Mouse (Mus musculus): ENCODE data around the gene Zfp980. TPM values are rescaled to one million over a fixed set of nuclear protein-coding genes. Genes with fewer than 3 reads are reported as not detected.
"Not testable (repeated sequence)": the region's sequence is repeated elsewhere in the genome, so short reads cannot be mapped to it uniquely, and the experiment has no call there.

Zfp980 gene
- polyA plus RNA-seq (2012; rRNA removed) (not detected in 2 replicates), polyA plus RNA-seq (2014; fragmentation: Nextera tagmentation; extraction: Ambion mirVana) (not detected in 2 replicates)

- H3K9me3 ChIP-seq (ENCODE audit: control insufficient read depth, low read length); ATAC-seq (ENCODE audit: low FRiP score, low read depth); H3K36me3 ChIP-seq (ENCODE audit: control insufficient read depth, insufficient read depth, low read length); DNase-seq (ENCODE audit: low spot score); H3K27me3 ChIP-seq (ENCODE audit: control insufficient read depth, insufficient read depth, low read length); H3K4me2 ChIP-seq (replicated peaks; ENCODE audit: low read depth, low read length, severe bottlenecking); H3K27ac ChIP-seq (replicated peaks; ENCODE audit: low read depth, low read length); H3K9ac ChIP-seq (ENCODE audit: low read depth, low read length, severe bottlenecking); H3K4me3 ChIP-seq (replicated peaks; ENCODE audit: low read length); H3K4me1 ChIP-seq (ENCODE audit: control insufficient read depth, insufficient read depth, low read length): not testable (repeated sequence)
- 90% methylated on average over 3 of the region's 3 CpGs for WGBS
Observed at GRCm38 (mm10) chr4:145670385-145670784, at the start of gene Zfp980. Zfp980 (plus strand) TSS chr4:145670685.

- not testable (repeated sequence) for H3K9me3 ChIP-seq (ENCODE audit: control insufficient read depth, low read length); DNase-seq (ENCODE audit: low spot score); ATAC-seq (ENCODE audit: low FRiP score, low read depth); H3K4me2 ChIP-seq (replicated peaks; ENCODE audit: low read depth, low read length, severe bottlenecking); H3K4me3 ChIP-seq (replicated peaks; ENCODE audit: low read length); H3K27me3 ChIP-seq (ENCODE audit: control insufficient read depth, insufficient read depth, low read length); H3K27ac ChIP-seq (replicated peaks; ENCODE audit: low read depth, low read length); H3K4me1 ChIP-seq (ENCODE audit: control insufficient read depth, insufficient read depth, low read length); H3K9ac ChIP-seq (ENCODE audit: low read depth, low read length, severe bottlenecking); H3K36me3 ChIP-seq (ENCODE audit: control insufficient read depth, insufficient read depth, low read length)
- 21% methylated on average over 55 of the region's 83 CpGs for WGBS
Observed at GRCm38 (mm10) chr4:145640416-145641185, 29.9 kb upstream of the Zfp980 start.

GRCm38 (mm10) chr4:145674286-145674780, 3.8 kb downstream of the Zfp980 start:
- not testable (repeated sequence) for H3K4me2 ChIP-seq (replicated peaks; ENCODE audit: low read depth, low read length, severe bottlenecking); H3K36me3 ChIP-seq (ENCODE audit: control insufficient read depth, insufficient read depth, low read length); ATAC-seq (ENCODE audit: low FRiP score, low read depth); H3K4me1 ChIP-seq (ENCODE audit: control insufficient read depth, insufficient read depth, low read length); H3K27me3 ChIP-seq (ENCODE audit: control insufficient read depth, insufficient read depth, low read length); H3K9me3 ChIP-seq (ENCODE audit: control insufficient read depth, low read length); H3K4me3 ChIP-seq (replicated peaks; ENCODE audit: low read length); H3K27ac ChIP-seq (replicated peaks; ENCODE audit: low read depth, low read length); H3K9ac ChIP-seq (ENCODE audit: low read depth, low read length, severe bottlenecking); DNase-seq (ENCODE audit: low spot score)
- 74% methylated on average over 2 of the region's 2 CpGs for WGBS

- not testable (repeated sequence) for H3K4me2 ChIP-seq (replicated peaks; ENCODE audit: low read depth, low read length, severe bottlenecking); H3K4me3 ChIP-seq (replicated peaks; ENCODE audit: low read length); ATAC-seq (ENCODE audit: low FRiP score, low read depth); H3K9me3 ChIP-seq (ENCODE audit: control insufficient read depth, low read length); DNase-seq (ENCODE audit: low spot score); H3K27me3 ChIP-seq (ENCODE audit: control insufficient read depth, insufficient read depth, low read length); H3K36me3 ChIP-seq (ENCODE audit: control insufficient read depth, insufficient read depth, low read length); H3K9ac ChIP-seq (ENCODE audit: low read depth, low read length, severe bottlenecking); H3K4me1 ChIP-seq (ENCODE audit: control insufficient read depth, insufficient read depth, low read length); H3K27ac ChIP-seq (replicated peaks; ENCODE audit: low read depth, low read length)
- whole genome bisulfite sequencing: 79% methylated on average over 3 of the region's 3 CpGs
Observed at GRCm38 (mm10) chr4:145680217-145680616, 9.7 kb downstream of the Zfp980 start.

- not testable (repeated sequence) for H3K9ac ChIP-seq (ENCODE audit: low read depth, low read length, severe bottlenecking); H3K4me2 ChIP-seq (replicated peaks; ENCODE audit: low read depth, low read length, severe bottlenecking); H3K4me3 ChIP-seq (replicated peaks; ENCODE audit: low read length); DNase-seq (ENCODE audit: low spot score); H3K27me3 ChIP-seq (ENCODE audit: control insufficient read depth, insufficient read depth, low read length); H3K27ac ChIP-seq (replicated peaks; ENCODE audit: low read depth, low read length); H3K36me3 ChIP-seq (ENCODE audit: control insufficient read depth, insufficient read depth, low read length); H3K4me1 ChIP-seq (ENCODE audit: control insufficient read depth, insufficient read depth, low read length); H3K9me3 ChIP-seq (ENCODE audit: control insufficient read depth, low read length)
- 13% methylated on average over 1 of the region's 1 CpGs for WGBS
- ATAC-seq (ENCODE audit: low FRiP score, low read depth): 0 out of 2 replicates have a peak, but pooled peaks have one; percentile 23
Observed at GRCm38 (mm10) chr4:145680672-145681387, 10.3 kb downstream of the Zfp980 start.

GRCm38 (mm10) chr4:145682021-145682420, 11.5 kb downstream of the Zfp980 start:
- 82% methylated on average over 7 of the region's 11 CpGs for WGBS
- not testable (repeated sequence) for H3K9me3 ChIP-seq (ENCODE audit: control insufficient read depth, low read length); H3K4me2 ChIP-seq (replicated peaks; ENCODE audit: low read depth, low read length, severe bottlenecking); H3K27me3 ChIP-seq (ENCODE audit: control insufficient read depth, insufficient read depth, low read length); H3K36me3 ChIP-seq (ENCODE audit: control insufficient read depth, insufficient read depth, low read length); H3K9ac ChIP-seq (ENCODE audit: low read depth, low read length, severe bottlenecking); ATAC-seq (ENCODE audit: low FRiP score, low read depth); H3K27ac ChIP-seq (replicated peaks; ENCODE audit: low read depth, low read length); DNase-seq (ENCODE audit: low spot score); H3K4me3 ChIP-seq (replicated peaks; ENCODE audit: low read length); H3K4me1 ChIP-seq (ENCODE audit: control insufficient read depth, insufficient read depth, low read length)

GRCm38 (mm10) chr4:145683024-145683766, 12.7 kb downstream of the Zfp980 start:
- not testable (repeated sequence) for H3K9ac ChIP-seq (ENCODE audit: low read depth, low read length, severe bottlenecking); H3K4me2 ChIP-seq (replicated peaks; ENCODE audit: low read depth, low read length, severe bottlenecking); H3K4me3 ChIP-seq (replicated peaks; ENCODE audit: low read length); H3K9me3 ChIP-seq (ENCODE audit: control insufficient read depth, low read length); H3K36me3 ChIP-seq (ENCODE audit: control insufficient read depth, insufficient read depth, low read length); DNase-seq (ENCODE audit: low spot score); H3K4me1 ChIP-seq (ENCODE audit: control insufficient read depth, insufficient read depth, low read length); H3K27me3 ChIP-seq (ENCODE audit: control insufficient read depth, insufficient read depth, low read length); ATAC-seq (ENCODE audit: low FRiP score, low read depth); H3K27ac ChIP-seq (replicated peaks; ENCODE audit: low read depth, low read length)
- WGBS: 84% methylated on average over 3 of the region's 3 CpGs

Measured in limb, embryonic 14.5 days (tissue).